Mouse (Mus musculus) layer of hippocampus, adult 6 months (tissue): ENCODE results near the gene Ly6g6c. TPM values are rescaled to one million over a fixed set of nuclear protein-coding genes. Genes with fewer than 3 reads are reported as not detected.

ENCODE experiments used
- long read RNA-seq, 2 experiments: library from polyadenylated mRNA; unstranded; transcript quantifications; one replicate each; pipeline ENCODE4 v2.0.0; 2019 to 2020
- polyA plus RNA-seq: library from polyadenylated mRNA; unstranded; fragments of <200 nt; fragmentation: Nextera tagmentation; gene quantifications from 2 replicates; pipeline ENCODE4 v1.2.3, GENCODE M21; 2021

The Ly6g6c gene
- not detected in 2 replicates for polyA plus RNA-seq
- long read RNA-seq, experiment 1: 0 reads
- long read RNA-seq, experiment 2: 0 reads

DNA sequence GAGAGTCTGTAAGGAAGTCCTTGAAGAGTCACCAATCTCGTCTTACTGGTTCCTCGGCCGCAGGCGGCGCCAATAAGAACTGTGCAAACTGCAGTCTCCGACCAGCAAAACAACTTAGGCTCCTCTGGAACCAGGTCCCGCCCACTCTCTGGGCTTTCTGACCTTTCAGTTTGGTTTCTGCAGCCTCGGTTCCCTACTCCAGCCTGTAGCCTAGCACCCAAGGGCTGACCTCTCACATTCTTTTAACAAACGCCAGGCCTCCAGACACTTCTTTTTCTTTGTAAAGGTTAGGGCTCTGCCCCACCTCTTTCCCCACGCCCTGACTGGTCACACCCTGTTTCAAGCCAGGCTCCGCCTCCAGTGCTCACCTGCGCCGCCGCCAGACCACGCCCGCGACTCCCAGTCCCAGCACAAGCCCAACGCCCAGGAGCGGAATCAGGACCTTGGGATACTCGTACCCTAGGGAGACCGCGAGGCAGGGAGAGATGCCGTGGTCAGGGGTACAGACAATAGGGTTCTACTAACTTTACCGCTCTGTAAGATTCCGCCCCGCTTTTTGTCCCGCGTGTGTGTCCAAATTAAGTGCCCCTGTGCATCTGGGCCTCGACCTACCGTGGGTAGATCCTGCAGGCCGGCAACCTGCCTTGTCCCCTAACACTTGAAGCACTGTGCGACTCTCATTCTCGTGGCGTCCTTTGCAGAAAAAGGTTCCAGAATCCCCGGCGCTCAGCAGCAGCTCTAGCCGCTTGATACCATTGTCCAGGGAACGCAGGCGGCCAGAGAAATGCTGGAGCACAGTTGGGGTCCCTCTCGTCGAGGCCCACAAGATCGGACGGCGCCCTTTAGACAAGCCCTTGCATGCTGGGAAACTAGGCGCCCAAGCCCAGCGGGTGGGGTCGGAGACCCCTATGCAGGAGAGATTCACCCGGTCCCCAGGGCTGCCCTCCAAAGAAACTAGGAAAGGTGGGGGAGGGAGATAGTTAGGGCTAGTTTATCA, at the start of gene Ly6g6c:
TSS of gene Ly6g6c (plus strand) at position 438 of the 997 bp plus-strand sequence.

DNA sequence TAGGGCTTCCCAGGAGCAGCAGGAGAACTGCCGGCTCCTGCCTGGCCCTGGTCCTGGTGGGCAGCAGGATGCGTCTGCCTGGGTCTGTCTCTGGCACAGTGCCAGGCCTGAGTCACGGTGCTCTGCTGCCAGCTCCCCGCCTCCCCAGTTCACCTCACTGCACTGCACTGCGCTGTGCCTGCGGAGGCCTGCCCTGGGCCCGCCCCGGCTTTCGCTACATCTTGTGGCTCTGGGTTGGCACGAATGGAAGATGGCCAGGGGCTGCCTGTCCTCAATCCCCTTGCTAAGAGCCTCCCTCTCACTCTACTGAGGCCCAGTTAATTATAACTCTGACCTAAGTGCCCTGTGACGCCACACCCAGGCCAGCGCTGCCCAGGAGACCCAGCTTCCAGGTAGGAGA, 48.8 kb upstream of the Ly6g6c start, which contains the start of gene Vwa7:
TSS of gene Vwa7 (plus strand) at position 204 of the 400 bp plus-strand sequence.

DNA sequence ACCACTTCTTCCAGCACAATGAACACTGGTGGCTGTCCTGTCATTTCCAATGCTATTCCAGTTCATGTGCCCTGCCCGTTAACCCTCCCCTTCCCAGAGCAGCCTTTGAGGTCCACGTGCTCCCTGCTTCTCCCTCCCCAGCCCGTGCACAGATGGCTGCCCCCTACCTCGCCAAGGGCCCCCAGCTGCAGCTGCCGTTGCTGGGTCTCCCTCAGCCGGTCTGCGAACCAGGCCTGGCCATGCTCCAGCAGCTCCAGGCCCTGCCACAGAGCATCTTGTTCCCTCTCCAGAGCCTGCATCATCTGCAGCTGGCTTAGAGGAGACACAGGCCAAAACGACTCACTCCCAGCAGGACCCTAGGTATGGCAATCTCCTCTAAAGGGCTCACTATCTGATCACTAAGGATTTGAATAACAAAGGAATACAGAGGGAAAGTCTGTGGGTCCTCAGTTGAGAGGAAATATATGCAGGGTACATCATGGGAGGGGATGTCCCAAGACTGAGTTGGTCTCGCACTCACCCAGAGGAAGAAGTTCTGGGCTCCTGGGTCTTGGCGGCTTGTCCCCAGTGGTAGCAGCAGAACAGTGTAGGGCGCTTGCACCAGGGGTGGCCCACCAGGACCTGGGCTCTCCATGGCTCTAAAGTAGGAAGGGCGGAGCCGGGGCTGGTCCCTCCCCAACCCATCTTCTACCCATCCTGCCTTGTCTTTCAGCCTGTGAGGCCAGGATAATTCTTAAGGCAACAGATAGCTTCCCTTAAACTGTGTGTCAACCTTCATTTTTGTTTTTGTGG, 37.7 kb upstream of the Ly6g6c start, which contains the start of gene Sapcd1:
TSS of gene Sapcd1 (minus strand) at position 740 of the 792 bp plus-strand sequence.

GRCm38 (mm10) chr17:35046681-35047455, 18.3 kb upstream of the Ly6g6c start, which contains the start of gene Msh5:
TSS of gene Msh5 (minus strand) at chr17:35046745.

DNA sequence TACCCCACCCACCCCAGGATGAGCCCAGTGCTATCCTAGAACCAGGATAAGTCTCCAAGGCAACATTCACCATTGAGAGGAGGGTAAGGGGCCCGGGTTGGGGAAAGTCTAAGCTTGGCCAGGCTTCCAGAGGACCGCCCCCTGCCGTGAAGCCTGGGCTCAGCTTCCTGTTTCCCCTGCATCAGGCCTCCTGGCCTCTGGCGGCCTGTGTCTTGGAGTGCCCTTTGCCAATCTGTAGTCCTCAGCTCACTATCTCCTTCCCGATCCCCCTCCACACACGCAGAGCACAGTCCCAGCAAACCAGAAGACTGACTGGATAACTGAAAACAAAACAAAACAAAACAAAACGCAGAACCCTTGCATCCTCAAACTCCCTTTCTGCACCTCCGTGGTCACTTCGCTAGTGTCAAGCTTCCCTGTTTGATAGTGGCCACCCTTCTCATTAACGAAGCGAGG, 15.6 kb upstream of the Ly6g6c start, which contains the start of gene Clic1:
TSS of gene Clic1 (plus strand) at position 406 of the 456 bp plus-strand sequence.

DNA sequence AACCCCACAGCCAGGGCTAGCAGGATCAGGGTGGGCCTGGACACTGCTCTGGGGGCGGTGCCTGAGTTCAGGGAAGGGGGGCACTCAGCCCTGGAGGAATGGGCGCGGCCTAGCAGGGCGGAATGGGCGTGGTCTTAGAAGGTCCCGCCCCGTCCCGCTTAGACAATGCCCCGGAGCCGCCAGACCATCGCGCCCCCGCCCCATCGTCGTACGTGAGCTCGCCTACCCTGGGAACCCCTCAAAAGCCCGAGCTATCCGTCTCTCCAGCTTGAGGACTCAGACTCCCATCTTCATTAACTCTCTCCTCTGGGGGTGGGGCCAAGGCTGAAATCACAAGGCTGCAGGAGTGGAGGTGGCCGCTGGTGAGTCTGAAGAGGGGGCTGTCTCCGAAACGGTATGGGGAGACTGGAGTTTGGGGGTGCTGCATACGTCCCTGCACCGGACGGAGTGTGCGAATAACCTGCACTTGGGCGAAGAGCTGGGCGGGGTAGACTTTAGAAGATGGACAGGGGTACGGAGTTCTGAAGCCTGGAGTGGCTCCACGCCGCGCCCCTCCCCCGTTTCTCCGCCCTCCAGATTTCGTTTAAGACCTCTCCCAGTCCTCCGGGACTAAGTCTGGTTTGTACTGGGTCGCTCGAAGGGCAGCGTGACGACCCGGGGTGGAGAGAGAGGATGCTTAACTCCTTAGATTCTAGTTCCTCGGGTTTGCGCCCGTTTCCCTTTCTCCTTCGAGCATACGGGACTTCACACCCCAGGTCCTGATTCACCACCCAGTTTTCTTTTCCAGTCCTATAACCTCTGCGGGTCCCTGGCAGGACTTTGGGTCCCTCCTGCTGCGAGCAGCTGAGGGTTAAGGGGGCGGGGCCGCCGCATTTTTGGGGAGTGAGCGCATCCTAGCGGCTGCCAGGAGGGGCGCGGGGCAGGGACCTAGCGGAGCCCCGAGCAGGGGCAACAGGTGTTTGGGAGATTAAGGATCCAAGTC, 6.0 kb upstream of the Ly6g6c start, which contains the start of gene Ddah2:
TSS of gene Ddah2 (plus strand) at position 125 of the 982 bp plus-strand sequence.

GRCm38 (mm10) chr17:35066084-35066483, 896 bp downstream of the Ly6g6c start, which contains the start of gene Mpig6b:
TSS of gene Mpig6b (minus strand) at chr17:35066184.

GRCm38 (mm10) chr17:35076507-35077176, 11.5 kb downstream of the Ly6g6c start, which contains the start of gene Ly6g6e:
TSS of gene Ly6g6e (plus strand) at chr17:35076902.

DNA sequence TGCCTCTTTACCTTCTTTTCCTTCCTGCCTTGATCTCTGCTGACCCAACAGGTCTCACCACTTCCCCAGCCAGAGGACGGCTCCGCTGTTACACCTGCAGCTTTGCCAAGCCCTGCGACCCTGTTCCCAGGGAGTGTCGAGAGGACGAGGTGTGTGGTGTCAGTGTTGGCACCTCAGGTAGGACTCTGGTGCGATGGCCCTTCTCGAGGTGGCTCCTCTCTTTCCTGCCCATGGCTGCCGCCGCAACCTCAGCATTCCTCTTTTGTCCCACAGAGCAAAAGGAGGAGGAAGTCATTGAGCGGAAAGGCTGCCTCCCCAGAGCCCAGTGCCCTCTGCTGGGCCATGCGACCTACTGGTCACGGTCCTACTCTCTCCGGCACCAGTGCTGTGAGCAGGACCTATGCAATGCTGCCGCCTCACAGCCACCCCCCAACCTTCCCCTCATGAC, 12.6 kb downstream of the Ly6g6c start, which contains the start of gene Ly6g6d:
TSS of gene Ly6g6d (minus strand) at position 280 of the 448 bp plus-strand sequence.

DNA sequence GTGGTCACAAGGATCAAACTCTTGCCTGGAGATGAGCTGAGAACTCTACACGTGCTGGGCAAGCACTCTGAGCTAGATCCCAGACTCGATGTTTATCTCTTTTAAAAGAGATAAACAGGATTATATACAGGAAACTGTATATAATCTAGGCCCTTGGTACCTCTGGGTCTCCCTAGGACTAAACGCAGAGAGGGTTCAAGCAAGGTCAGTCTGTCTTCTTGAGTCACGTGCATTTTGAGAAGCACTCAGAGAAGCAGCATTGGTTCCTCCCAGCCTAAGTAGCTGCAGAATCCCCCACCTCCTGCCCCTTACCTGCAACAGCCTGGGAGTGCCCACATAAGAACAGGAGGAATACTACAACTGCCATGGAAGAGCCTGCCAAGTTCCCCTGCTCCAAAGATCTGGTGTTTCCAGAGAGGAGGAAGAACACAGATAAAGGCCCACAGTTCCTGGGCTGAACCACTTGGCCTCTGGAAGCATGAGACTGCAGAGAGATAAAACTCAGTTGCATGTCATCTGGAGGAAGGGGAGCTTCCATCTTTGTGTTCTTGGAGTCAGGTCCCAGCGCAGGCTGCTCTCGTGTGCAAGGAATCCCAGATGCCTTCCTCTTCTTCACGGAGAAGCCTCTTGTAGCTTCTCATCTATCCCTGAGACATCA, 20.1 kb downstream of the Ly6g6c start, which contains the start of gene Ly6g6f:
TSS of gene Ly6g6f (minus strand) at position 403 of the 658 bp plus-strand sequence.

DNA sequence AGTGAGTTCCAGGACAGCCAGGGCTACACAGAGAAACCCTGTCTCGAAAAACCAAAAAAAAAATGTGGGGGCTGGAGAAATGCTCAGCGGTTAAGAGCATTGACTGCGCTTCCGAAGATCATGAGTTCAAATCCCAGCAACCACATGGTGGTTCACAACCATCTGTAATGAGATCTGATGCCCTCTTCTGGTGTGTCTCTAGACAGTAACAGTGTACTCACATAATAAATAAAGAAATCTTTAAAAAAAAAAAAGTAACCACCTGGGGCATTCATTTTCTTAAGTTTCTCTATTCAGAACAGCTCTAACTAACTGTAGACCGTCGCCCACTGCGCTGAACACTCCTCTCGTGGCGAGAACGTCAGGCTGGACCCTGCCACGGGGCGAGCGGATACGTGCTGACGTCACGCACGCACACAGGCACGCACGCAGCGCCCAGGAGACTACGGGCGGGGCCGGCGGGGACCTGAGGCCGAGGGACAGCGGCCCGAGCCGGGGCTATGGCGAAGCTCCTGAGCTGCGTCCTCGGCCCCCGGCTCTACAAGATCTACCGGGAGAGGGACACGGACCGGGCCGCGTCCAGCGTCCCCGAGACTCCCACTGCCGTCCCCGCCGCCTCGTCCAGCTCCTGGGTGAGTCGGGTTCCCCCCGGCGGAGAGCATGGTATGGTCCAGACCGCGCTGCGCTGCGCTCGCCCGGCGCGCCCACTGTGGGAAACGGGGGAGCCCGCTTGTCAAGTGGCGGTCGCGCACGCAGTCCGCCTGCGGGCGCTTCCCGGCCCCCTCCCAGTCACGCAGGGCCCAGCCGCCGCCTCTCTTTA, 23.8 kb downstream of the Ly6g6c start, which contains the start of gene Abhd16a:
TSS of gene Abhd16a (plus strand) at position 439 of the 820 bp plus-strand sequence.

GRCm38 (mm10) chr17:35108097-35108496, 42.9 kb downstream of the Ly6g6c start, which contains the start of gene Ly6g5c:
TSS of gene Ly6g5c (plus strand) at chr17:35108279.

GRCm38 (mm10) chr17:35115046-35116019, 50.1 kb downstream of the Ly6g6c start, which contains the start of gene Ly6g5b:
TSS of gene Ly6g5b (minus strand) at chr17:35115428.

